Mouse (Mus musculus): ENCODE data around the gene Kdm8.

The Kdm8 gene

GRCm38 (mm10) chr7:125500879-125501278 lies 56.4 kb downstream of the Kdm8 start:
- no peak for DNase-seq (ENCODE audit: low read depth, low spot score)

DNA sequence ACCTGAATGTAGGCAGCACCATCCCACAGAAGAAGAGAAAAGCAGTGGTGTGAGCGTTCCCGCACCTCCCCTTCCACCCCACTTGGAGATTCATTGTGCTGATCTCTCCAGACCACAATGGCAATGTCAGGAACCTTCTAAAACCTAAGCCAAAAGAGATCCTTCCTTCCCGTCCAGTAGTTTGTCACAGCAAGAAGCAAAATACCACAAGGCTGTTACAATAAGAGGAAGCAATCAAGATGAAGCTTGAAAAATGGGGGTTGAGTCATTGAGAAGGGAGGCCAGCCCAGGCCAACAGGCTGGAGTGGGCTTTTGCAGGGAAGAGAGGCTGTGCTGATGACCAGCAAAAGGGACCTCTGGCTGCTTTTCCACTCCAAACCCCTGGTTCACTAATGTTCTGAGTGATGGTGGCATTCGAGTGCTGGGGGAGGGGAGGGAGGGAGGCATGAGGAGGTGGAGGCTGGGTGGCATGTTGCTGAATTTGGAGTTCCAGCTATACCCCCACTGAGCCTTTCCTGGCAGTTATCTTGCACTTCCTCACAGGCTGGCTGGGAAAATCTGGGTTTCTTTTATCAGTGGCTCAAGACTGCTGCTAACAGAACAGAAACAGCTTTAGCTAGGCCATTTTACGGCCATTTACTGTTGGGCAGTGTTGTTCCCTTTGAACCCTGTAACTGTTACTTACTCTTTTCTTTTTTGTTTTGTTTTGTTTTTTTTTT lies 59.1 kb downstream of the Kdm8 start:
- no peak for DNase-seq (ENCODE audit: low read depth, low spot score)

- DNase-seq (ENCODE audit: low read depth, low spot score) = no peak
Observed at GRCm38 (mm10) chr7:125504618-125505017, 60.1 kb downstream of the Kdm8 start.

DNA sequence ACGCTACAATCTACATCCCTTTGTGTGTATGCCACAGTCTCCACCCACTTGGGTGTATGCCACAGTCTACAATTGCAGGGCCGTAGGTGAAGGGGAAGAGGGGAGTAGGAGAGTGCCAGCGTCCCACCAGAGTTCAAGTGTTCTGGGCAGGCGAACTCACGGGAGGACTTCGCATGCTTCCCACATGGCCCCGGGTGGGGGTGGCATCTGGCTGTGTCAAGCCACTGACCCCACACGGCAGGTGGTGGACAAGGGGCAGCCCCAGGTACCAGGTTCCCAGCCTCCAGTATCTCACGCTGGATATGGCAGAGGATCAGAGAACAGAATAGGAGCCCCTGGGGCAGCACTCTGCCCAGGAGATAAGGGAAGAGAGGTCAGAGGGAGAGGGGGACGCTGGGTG lies 61.1 kb downstream of the Kdm8 start:
- DNase-seq (ENCODE audit: low read depth, low spot score) = no peak

GRCm38 (mm10) chr7:125507279-125507678 lies 62.8 kb downstream of the Kdm8 start:
- no peak for DNase-seq (ENCODE audit: low read depth, low spot score)

DNA sequence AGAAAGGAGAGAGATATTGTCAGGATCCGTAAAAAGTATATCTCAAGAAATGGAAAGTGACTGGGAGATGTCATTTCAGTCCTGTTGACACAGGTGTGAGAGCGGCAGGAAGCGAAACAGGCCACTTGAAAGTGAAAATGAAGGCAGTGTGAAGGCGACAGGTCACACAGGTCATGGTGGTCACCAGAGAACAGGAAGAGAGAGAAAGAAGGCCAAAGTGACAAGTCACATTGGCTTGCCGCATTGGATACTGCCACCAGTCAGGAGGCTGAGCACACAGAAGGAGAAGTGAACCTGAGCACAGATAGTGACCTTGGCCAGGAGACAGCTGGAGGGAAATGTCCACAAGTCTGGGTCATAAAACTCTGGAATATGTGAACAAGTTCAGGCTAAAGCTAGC lies 67.0 kb downstream of the Kdm8 start:
- DNase-seq (ENCODE audit: low read depth, low spot score) = no peak

DNA sequence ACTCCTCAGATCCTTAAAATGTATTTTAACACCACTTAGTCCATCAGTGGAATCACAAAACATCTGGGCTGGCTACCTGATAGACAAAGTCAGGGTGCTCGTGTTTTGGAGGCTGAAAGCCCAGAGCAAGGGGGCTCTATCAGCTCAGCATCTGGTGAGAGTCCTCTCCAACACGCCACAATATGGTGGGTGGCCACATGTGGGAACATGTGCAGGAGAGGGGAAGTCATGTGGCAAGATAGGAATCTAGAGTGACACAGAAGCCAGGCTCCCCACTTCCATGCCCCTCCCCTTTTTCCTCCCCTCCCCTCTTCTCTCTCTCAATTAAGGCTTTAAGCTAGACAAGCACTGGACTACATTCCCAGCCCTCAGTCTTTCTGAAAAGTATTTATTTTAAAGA lies 67.4 kb downstream of the Kdm8 start:
- no peak for DNase-seq (ENCODE audit: low read depth, low spot score)
